Mouse (Mus musculus) erythroblast, embryonic 14.5 days (primary cell): ENCODE data around the gene Nuak1.

ENCODE experiments used
- GATA1 ChIP-seq: IDR thresholded peaks from 2 replicates; pipeline ENCODE4 v1.6.1; 2012; ENCODE audit warnings: low read length, inconsistent platforms, mixed read lengths
- TAL1 ChIP-seq: IDR thresholded peaks from 3 replicates; pipeline ENCODE4 v1.6.1; 2012; ENCODE audit warnings: low read length, inconsistent platforms, mixed read lengths

DNA sequence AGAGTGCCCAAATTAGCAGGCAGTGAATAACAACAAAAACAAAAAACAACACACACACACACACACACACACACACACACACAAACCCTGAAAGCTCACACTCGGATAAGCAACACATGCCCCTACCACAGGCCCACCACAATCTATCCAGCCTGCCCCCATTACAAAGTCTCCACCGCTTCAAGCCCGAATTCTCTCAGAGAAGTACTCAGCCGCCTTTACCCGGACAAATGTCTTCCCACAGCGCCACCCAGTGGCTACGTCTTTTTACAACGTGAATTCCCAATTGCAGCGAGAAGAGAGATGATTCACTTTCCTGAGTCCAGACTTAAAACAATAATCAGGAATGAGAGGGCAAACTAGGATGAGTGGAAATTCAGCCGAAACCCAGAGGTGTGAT lies 10.3 kb upstream of the Nuak1 start:
- TF ChIP-seq TAL1 (no peak), GATA1 (no peak)
